Mouse (Mus musculus) heart, adult 8-10 months (tissue): ENCODE data around the gene Rbpjl. TPM values are rescaled to one million over a fixed set of nuclear protein-coding genes. Genes with fewer than 3 reads are reported as not detected.
A peak's percentile ranks its signal among the peaks of the same experiment; 100 is the strongest.

Source experiments
- DNase-seq: peaks from one replicate; pipeline ENCODE4 v3.0.0; 2022; ENCODE audit warnings: low spot score
- total RNA-seq, 4 experiments: library from RNA; stranded (reverse); gene quantifications; 2 replicates each; pipeline ENCODE4 v1.2.4; 2022

The Rbpjl gene
- total RNA-seq, 4 experiments from 2014 or later, result not detected

GRCm38 (mm10) chr2:164429881-164430615, 27.1 kb downstream of the Rbpjl start:
- no peak for DNase-seq

- DNase-seq, result no peak
These were observed 27.8 kb downstream of the Rbpjl start for GRCm38 (mm10) chr2:164430697-164431096.

- no peak for DNase-seq
These were observed 28.9 kb downstream of the Rbpjl start for GRCm38 (mm10) chr2:164431676-164432465.

DNA sequence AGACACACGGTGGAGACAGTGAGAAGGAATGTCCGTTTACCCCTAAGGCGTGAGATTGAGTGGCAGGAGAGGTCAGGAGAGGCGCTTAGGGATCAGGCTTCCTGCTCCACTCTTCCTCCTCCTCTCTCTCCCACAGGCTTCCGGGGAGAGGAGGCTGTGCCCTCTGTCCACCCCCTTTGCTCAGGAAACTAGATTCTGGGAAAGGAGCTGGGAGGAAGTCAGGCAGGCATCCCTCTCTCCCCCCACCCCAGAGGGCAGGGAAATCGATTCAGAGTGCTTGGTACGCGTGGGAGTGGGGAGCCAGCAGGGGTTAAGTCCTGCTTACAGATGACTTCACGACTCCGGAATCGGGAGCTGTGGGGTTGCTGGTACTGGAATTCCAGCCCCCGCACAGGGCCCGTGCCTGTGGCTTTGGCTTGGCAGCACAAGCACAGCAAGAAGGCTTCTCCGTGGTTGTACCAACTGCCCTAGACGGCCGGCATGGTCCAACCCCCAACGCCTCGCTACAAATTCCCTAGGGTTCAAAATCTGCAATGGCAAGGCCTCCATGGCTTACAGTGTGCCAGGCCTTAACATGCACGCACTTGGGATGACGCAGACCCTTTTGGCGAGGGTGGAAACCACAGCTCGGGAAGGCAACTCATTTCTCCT, 29.7 kb downstream of the Rbpjl start:
- peak; percentile 20 for DNase-seq

DNA sequence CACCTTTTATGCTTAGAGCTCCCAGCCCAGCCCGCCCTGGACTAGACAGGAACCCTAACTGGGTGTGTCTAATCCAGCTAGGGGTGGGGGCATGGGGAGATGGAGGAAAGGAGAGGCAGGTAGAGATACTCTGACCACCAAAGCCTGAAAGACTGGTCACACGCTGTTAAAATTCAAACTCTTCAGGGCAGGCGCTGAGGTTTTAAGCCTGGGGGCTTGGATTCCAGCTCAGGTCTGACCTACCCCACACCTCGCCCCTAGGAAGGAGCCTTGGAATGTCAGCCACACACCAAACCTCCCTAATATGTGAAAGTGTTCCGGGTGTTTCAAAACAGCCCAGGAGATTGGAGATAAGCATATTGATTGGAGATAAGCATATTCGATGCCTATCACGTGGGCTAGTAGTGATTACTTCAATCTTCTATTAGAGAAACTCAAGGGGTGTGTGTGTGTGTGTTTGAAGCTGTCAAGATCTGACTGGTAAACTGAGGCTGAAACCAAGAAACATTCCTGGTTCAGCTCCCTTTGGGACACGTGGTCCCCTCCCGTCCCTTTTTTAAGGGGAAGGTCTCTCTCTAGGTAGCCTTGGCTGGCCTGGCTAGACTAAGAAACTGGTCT, 30.4 kb downstream of the Rbpjl start:
- no peak for DNase-seq

DNA sequence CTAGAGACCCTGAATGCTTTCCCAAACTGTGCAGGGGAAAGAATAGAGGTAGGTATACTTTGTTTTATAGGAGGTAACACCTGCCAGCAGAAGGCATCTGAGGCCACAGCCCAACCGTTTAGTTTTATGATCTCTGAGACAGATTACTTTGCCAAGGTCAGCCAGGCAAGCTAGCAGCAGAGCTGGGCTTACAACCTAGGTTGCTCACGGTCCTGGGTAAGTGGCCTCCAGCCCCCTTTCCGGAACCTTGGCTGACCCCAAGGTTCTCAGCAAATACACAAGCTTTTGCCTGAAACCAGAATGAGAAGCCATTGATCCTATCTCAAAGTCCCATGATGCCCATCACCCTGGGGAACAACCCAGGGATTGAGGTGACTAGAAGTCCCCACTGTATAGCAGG, 31.7 kb downstream of the Rbpjl start:
- no peak for DNase-seq

DNA sequence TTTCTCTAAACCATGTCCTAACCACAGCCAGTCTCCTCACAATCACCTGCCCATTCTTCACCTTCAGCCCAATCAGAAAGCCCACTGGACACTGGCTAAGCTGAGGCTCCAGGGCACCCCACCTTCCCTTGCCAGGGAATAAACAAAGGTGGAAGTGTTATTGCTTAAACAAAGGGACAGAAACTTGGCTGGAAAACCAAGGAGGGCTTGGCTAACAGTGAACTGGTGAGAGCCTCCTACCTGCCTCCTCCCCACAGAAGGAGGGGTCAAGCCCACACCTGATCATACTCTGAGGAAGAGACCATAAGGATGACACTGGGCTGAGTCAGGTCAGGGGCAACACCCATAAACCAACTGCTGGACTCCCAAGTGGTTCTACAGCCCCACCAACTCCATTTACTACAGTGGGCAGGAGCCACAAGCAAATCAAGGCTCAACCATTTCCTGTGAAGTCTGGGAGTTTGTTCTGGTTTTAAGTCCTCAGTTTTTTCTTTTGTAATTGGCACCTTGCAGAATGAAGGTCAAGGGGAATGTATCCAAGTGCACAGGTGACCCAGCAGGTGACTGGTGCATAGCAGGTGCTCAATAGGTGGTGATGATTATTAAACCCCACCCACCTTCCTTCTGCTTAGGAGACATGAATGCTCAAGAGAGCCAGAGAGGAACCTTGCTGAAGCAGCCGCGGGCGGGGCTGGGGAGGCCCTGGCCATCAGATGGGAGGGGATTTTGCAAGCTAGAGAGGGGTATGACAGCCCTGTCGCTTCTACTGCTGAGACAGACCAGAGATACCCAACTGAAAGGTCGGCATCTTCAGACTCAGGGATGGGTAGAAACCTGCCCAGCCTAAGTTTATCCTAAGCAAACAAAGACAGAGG, 32.5 kb downstream of the Rbpjl start:
- no peak for DNase-seq

GRCm38 (mm10) chr2:164436215-164436913, 33.4 kb downstream of the Rbpjl start:
- no peak for DNase-seq

GRCm38 (mm10) chr2:164436961-164437360, 34.0 kb downstream of the Rbpjl start:
- DNase-seq, result no peak

DNA sequence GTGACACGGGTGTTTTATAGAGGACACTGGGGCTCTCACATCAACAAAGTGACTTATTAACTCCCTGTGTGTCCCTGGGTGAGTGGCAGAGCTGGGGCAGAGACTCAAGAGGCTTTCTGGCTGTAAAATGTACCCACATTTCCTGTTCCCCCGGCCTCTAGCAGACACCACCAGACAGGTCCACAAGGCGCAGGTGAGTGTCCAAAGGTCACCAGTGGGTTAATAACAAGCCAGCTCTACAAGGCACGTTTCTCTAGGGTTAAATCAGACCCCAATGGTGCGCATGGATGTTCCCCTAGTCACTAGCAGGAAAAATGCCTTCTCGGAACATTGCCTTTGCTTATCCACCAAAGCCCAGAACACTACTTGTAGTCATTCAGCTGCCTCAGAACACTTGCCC, 34.8 kb downstream of the Rbpjl start:
- DNase-seq, result no peak

GRCm38 (mm10) chr2:164438257-164438656, 35.3 kb downstream of the Rbpjl start:
- DNase-seq, result no peak

GRCm38 (mm10) chr2:164439001-164439421, 36.1 kb downstream of the Rbpjl start:
- DNase-seq, result no peak

DNA sequence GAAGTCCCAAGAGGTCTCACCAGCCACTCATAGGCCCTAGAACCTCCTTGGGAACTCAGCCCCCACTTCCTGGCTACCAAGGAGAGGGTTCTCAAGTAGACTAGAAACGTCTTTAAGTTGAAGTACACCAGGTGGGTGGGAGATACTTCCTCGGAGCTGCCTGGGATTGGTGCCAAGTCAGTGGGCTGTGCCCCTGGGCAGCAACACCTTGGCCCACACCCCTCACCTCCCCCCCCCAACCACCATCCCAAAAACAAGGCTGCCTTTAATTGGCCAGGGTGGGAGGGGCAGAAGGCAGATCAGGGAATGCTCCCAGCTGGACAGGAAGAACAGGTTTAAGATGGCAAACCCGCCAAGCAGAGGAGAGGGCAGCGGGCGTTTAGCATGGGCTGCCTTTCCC, 37.4 kb downstream of the Rbpjl start:
- no peak for DNase-seq

DNA sequence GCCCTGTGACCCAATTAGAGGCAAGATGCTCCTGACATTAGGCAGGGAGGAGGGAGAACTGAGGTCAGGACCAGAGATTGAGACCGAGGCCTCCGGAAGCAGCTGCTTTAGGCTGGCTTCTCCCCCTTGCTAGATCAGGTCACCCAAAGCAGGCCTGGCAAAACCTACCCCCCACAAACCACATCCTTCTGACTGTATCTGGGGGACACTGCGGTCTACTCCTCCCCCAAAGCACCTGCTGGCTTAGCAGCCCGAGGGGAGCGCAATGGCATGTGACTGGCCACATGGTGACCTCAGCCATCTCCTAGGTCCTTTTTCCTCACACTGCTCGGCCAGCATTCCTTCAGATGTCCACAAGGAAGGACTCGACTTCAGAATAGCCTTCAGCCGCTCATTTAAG, 38.2 kb downstream of the Rbpjl start:
- DNase-seq, result no peak

- no peak for DNase-seq
These were observed 38.8 kb downstream of the Rbpjl start for GRCm38 (mm10) chr2:164441731-164442130.

GRCm38 (mm10) chr2:164442315-164443050, 39.5 kb downstream of the Rbpjl start:
- DNase-seq, result peak; percentile 55

GRCm38 (mm10) chr2:164443051-164443437, 40.1 kb downstream of the Rbpjl start:
- peak; percentile 82 for DNase-seq

DNA sequence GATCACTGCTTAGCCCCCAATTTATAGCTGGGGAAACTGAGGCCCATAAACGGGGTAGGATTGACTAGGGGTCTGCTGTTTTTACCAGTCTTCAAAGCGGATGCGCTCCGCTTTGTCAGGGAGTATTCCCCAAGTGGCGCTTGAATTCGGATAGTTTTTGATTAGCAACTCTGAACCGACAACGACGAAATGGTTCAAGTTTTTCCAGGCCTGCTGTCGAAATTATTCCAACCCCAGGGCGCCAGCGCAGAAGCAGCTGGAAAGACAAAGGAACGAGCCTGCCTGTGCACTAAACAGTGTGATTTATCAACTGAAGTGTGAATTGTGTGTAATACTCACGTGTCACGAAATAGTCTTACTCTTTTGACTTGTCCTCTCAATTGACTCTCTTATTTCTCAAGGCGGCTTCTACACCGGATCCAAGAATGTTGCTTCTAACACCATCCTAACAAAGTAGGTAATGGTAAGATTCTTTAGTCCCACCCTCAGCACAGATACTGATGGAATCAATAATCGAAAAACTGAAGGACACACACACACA, 40.6 kb downstream of the Rbpjl start, which contains the start of gene Sdc4:
Gene Sdc4 (minus strand): TSS at position 428 of the 541 bp plus-strand sequence.
- DNase-seq, result no peak

GRCm38 (mm10) chr2:164444701-164445100, 41.8 kb downstream of the Rbpjl start:
- no peak for DNase-seq
